Mouse (Mus musculus) limb, embryonic 14.5 days (tissue): Measurements from ENCODE around the gene Gon7. TPM values are rescaled to one million over a fixed set of nuclear protein-coding genes. Genes with fewer than 3 reads are reported as not detected.
A peak's percentile ranks its signal among the peaks of the same experiment; 100 is the strongest.

Experiments used
- ATAC-seq: fragments of 200-750 bp; cut with Nextera tagmentation; 2 replicates; pipeline ENCODE4 v1.8.0; 2017; ENCODE audit warnings: low read depth, moderate number of reproducible peaks, moderate TSS enrichment; ENCODE audit not compliant: low FRiP score
- DNase-seq: peaks from one replicate; pipeline ENCODE4 v3.0.0-alpha.2; 2015; ENCODE audit warnings: low spot score
- H3K27ac ChIP-seq: fragments of 300-500 bp; sonication (generic); replicated peaks from 2 replicates; pipeline ENCODE4 v1.5.1; 2014; ENCODE audit warnings: low read depth, mild to moderate bottlenecking, low read length, moderate library complexity, mixed read lengths
- H3K27me3 ChIP-seq: fragments of 300-500 bp; sonication (generic); 2 replicates; pipeline ENCODE4 v1.6.1; 2014; ENCODE audit warnings: low read length, mixed read lengths; ENCODE audit not compliant: control insufficient read depth, insufficient read depth
- H3K36me3 ChIP-seq: fragments of 300-500 bp; sonication (generic); 2 replicates; pipeline ENCODE4 v1.6.1; 2014; ENCODE audit warnings: mild to moderate bottlenecking, low read length, moderate library complexity, mixed read lengths; ENCODE audit not compliant: control insufficient read depth, insufficient read depth
- H3K4me1 ChIP-seq: fragments of 300-500 bp; sonication (generic); 2 replicates; pipeline ENCODE4 v1.6.1; 2014; ENCODE audit warnings: antibody characterized with exemption, low read length, mixed read lengths; ENCODE audit not compliant: control insufficient read depth, insufficient read depth
- H3K4me2 ChIP-seq: fragments of 300-500 bp; sonication (generic); replicated peaks from 2 replicates; pipeline ENCODE4 v1.6.1; 2014; ENCODE audit warnings: low read depth, mild to moderate bottlenecking, low read length, moderate library complexity; ENCODE audit not compliant: severe bottlenecking
- H3K4me3 ChIP-seq: fragments of 300-500 bp; sonication (generic); replicated peaks from 2 replicates; pipeline ENCODE4 v1.5.1; 2014; ENCODE audit warnings: low read length
- H3K9ac ChIP-seq: fragments of 300-500 bp; sonication (generic); 2 replicates; pipeline ENCODE4 v1.6.1; 2014; ENCODE audit warnings: mild to moderate bottlenecking, low read depth, low read length, moderate library complexity; ENCODE audit not compliant: severe bottlenecking
- H3K9me3 ChIP-seq: fragments of 300-500 bp; sonication (generic); 2 replicates; pipeline ENCODE4 v1.6.1; 2016; ENCODE audit warnings: low read length; ENCODE audit not compliant: control insufficient read depth
- POLR2A ChIP-seq: fragments of 200-500 bp; IDR thresholded peaks from 2 replicates; pipeline ENCODE4 v1.8.0; 2012; ENCODE audit warnings: inconsistent platforms, mild to moderate bottlenecking, moderate library complexity, borderline replicate concordance; ENCODE audit not compliant: insufficient read depth, insufficient read length; ENCODE audit errors: extremely low read depth
- WGBS: fragments of 180-500 bp; shearing (Covaris S2); extraction: QIAGEN DNeasy Blood & Tissue Kit; methylation state at CpG from one replicate; pipeline ENCODE4 v1.1.7; 2014; 5-methylcytosine and 5-hydroxymethylcytosine counted together
- polyA plus RNA-seq, 2 experiments: library from polyadenylated mRNA; depleted of rRNA in 1 of 2; stranded (reverse) in 1 of 2; unstranded in 1 of 2; fragments of >200 nt; fragmentation: Nextera tagmentation in 1 of 2; extraction: Ambion mirVana in 1 of 2; gene quantifications; 2 replicates each; pipeline versions ENCODE4 v1.2.1 to v1.2.3; 2012 to 2014

Gon7 gene
- polyA plus RNA-seq (2012; rRNA removed) (11.0 and 16.9 TPM in 2 replicates), polyA plus RNA-seq (2014; fragmentation: Nextera tagmentation; extraction: Ambion mirVana) (17.7 and 21.7 TPM in 2 replicates)

- ATAC-seq (peak; percentile 98), DNase-seq (peak; percentile 98)
- peak within 1 kb of the TSS; percentile 77 for H3K9ac ChIP-seq
- H3K9me3 ChIP-seq: no peaks in the 10 kb centered on the region
- peak; percentile 63; the same call in 1 of the 2 replicates for TF ChIP-seq POLR2A
- peak within 1 kb of the TSS; percentile 89 for H3K4me3 ChIP-seq
- H3K4me2 ChIP-seq: peak within 1 kb of the TSS; percentile 79
- peak within 1 kb of the TSS; percentile 83 for H3K27ac ChIP-seq
- peaks cover 18% of the 10 kb centered on the region for H3K4me1 ChIP-seq
- under 1% methylated on average over 52 of the region's 73 CpGs for WGBS
- H3K27me3 ChIP-seq: no peaks in the 10 kb centered on the region
- H3K36me3 ChIP-seq: peaks cover 11% of the 10 kb centered on the region
Observed at GRCm38 (mm10) chr12:102757689-102758402, at the start of gene Gon7, which contains the start of the genes Gm28051 and Ubr7. Gene Gon7, minus strand, starts transcription at chr12:102757803. Gene Gm28051, minus strand, starts transcription at chr12:102757765. Gene Ubr7, plus strand, starts transcription at chr12:102757967.

GRCm38 (mm10) chr12:102799528-102799927 is 41.9 kb upstream of the Gon7 start:
- H3K27ac ChIP-seq: no peak overlapping the region
- no peak for TF ChIP-seq POLR2A
- WGBS: 86% methylated on average over 2 of the region's 2 CpGs
- no peak overlapping the region for H3K4me3 ChIP-seq
- H3K27me3 ChIP-seq: no peaks in the 10 kb centered on the region
- no peak overlapping the region for H3K9ac ChIP-seq
- no peak for ATAC-seq
- DNase-seq: no peak
- no peaks in the 10 kb centered on the region for H3K4me1 ChIP-seq
- peaks cover 18% of the 10 kb centered on the region; the same call in 1 of the 2 replicates for H3K36me3 ChIP-seq
- H3K9me3 ChIP-seq: no peaks in the 10 kb centered on the region
- no peak overlapping the region for H3K4me2 ChIP-seq

GRCm38 (mm10) chr12:102787927-102788326 is 30.3 kb upstream of the Gon7 start:
- Histone ChIP-seq H3K36me3 (peaks cover 79% of the 10 kb centered on the region), H3K4me3 (no peak overlapping the region), H3K9me3 (no peaks in the 10 kb centered on the region), H3K27ac (no peak overlapping the region), H3K27me3 (no peaks in the 10 kb centered on the region), H3K9ac (no peak overlapping the region), H3K4me1 (no peaks in the 10 kb centered on the region), H3K4me2 (no peak overlapping the region)
- ATAC-seq (no peak), DNase-seq (no peak)
- 76% methylated on average over 7 of the region's 7 CpGs for WGBS
- no peak for TF ChIP-seq POLR2A

- peaks cover 65% of the 10 kb centered on the region for H3K36me3 ChIP-seq
- no peak overlapping the region for H3K4me3 ChIP-seq
- H3K27me3 ChIP-seq: no peaks in the 10 kb centered on the region
- WGBS: 94% methylated on average over 5 of the region's 5 CpGs
- no peaks in the 10 kb centered on the region for H3K9me3 ChIP-seq
- DNase-seq: no peak
- H3K4me2 ChIP-seq: no peak overlapping the region
- H3K27ac ChIP-seq: no peak overlapping the region
- ATAC-seq: no peak
- H3K4me1 ChIP-seq: no peaks in the 10 kb centered on the region
- no peak for TF ChIP-seq POLR2A
- no peak overlapping the region for H3K9ac ChIP-seq
Observed at GRCm38 (mm10) chr12:102785593-102785985, 28.0 kb upstream of the Gon7 start.

- Histone ChIP-seq H3K27ac (no peak overlapping the region), H3K4me3 (no peak overlapping the region), H3K4me2 (no peak overlapping the region), H3K4me1 (no peaks in the 10 kb centered on the region), H3K36me3 (peaks cover 62% of the 10 kb centered on the region), H3K27me3 (no peaks in the 10 kb centered on the region), H3K9me3 (no peaks in the 10 kb centered on the region), H3K9ac (no peak overlapping the region)
- TF ChIP-seq POLR2A: no peak
- ATAC-seq: no peak
- no peak for DNase-seq
- 86% methylated on average over 19 of the region's 19 CpGs for WGBS
Observed at GRCm38 (mm10) chr12:102784899-102785592, 27.4 kb upstream of the Gon7 start.
